Mouse (Mus musculus): ENCODE data around the gene Hmces.

Gene Hmces

GRCm38 (mm10) chr6:87913661-87914325 is at the start of gene Hmces:
TSS of gene Hmces (plus strand) at chr6:87913935.
- peak; percentile 76 for DNase-seq (ENCODE audit: low spot score)

GRCm38 (mm10) chr6:87866211-87866610 is 47.5 kb upstream of the Hmces start:
- no peak for DNase-seq (ENCODE audit: low spot score)

GRCm38 (mm10) chr6:87867256-87867655 is 46.5 kb upstream of the Hmces start:
- no peak for DNase-seq (ENCODE audit: low spot score)

GRCm38 (mm10) chr6:87868871-87869506 is 44.7 kb upstream of the Hmces start:
- DNase-seq (ENCODE audit: low spot score) = peak; percentile 77

- no peak for DNase-seq (ENCODE audit: low spot score)
Observed at GRCm38 (mm10) chr6:87870440-87870839, 43.3 kb upstream of the Hmces start.

DNA sequence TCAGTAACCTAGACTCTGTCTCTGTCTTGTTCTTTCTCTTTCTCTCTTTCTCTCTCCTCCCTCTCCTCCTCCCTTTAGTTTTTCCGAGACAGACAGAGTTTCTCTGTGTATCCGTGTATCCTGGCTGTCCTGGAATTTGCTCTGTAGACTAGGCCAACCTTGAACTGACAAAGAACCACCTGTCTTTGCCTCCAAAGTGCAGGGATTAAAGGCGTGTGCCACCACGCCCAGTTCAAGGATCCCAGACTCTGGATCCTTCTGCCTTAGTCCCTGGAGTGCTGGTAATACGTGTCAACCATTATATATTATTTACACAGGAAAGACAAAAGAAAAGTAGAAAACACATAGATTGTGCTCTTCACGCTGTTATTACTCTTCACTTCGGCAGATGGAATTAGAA is 42.5 kb upstream of the Hmces start:
- no peak for DNase-seq (ENCODE audit: low spot score)

DNA sequence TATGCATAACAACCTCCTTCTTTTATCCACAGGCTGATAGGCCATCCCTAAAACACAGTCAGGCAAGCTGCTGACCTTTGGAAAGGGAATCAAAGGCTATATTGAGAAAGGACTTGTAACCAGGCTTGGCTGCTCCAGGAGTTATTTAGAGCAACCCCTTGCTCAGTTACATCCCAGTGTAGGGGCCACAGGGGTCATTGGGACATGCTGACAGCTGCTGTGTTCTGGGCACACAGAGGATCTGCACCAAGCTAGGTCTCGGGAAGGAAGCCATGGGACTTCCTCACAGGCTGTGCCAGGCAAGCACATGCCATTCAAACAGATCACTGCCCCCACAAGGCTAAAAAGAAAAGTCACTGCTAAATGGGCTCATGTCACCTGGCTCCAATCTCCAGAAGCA is 40.6 kb upstream of the Hmces start:
- no peak for DNase-seq (ENCODE audit: low spot score)

DNA sequence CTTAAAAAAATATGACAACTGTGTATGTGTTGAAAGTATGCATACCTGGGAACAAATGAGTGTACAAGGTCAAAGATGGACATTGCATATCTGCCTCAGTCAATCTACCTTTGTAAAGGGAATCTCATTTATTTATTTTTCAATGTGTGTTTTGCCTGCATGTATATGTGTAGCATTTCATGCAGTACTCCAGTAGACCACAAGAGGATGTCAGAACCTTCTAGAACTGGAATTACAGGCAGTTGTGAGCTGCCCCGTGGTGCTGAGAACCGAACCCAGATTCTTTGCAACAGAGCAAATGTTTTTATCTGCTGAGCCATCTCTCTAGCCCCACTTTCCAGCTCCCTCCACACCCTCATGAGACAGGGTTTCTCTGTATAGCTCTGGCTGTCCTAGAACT is 39.8 kb upstream of the Hmces start:
- no peak for DNase-seq (ENCODE audit: low spot score)

GRCm38 (mm10) chr6:87875083-87875482 is 38.7 kb upstream of the Hmces start:
- no peak for DNase-seq (ENCODE audit: low spot score)

DNA sequence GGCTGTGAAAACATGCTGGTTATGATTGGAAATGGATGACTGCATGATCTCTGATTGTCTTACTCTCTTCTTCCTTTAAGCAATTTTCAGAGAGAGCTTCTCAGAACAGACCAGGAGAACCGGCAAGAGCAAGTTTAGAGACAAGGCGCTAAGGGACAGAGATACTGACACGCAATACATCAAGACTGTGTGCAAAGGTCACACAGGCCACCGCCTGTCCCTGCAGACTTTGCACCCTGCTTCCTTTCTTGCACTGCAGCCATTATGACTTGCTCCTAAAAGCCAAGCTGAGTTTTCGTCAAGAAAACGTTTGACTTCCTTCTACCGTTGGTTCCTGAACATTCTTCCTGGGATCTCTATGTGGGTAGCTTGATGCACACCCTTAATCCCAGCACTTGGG is 38.2 kb upstream of the Hmces start:
- DNase-seq (ENCODE audit: low spot score) = no peak

DNA sequence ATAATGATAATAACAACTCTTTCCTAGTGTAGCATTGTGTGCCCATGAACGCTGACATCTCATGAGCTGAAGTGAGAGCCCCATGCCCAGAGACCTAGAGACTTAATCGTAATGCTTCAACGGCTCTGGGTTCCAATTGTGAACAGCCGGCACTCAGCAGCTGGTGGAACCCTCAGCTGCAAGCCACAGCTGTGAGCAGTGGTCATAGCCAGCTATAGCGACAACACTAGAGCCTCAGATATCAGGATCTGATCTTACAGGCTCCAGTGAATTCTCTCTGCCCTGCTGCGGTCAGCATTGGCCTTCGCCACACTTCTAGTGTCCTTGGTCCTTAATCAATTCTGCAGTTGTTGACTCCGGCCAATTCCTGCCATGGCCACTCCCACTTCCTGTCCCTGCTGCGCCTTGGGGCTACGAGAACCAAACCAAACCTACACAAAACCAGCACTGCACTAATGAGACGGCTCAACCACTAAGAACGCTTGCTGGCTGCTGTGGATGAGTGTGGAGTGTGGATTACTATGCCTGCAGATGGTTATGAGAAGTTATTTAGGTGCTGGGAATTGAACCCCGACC is 37.6 kb upstream of the Hmces start:
- DNase-seq (ENCODE audit: low spot score) = peak; percentile 36

GRCm38 (mm10) chr6:87879010-87879409 is 34.7 kb upstream of the Hmces start:
- no peak for DNase-seq (ENCODE audit: low spot score)

- DNase-seq (ENCODE audit: low spot score) = no peak
Observed at GRCm38 (mm10) chr6:87879628-87880027, 34.1 kb upstream of the Hmces start.

DNA sequence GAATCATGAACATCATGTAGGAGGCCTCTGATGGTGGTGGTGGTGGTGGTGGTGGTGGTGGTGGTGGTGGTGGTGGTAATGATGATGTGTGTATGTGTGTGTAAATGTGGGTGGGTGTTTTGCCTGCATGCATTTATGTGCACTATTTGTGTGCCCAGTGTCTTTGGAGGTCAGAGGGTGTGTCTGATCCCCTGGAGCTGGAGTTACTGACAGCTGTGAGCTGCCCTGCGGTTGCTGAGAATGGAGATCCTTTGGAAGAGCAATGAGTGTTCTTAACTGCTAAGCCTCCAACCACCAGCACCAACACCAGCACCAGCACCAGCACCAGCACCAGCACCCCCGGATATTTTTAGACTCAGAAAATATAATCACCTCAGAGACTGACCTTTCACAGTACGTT is 31.5 kb upstream of the Hmces start:
- DNase-seq (ENCODE audit: low spot score) = no peak

GRCm38 (mm10) chr6:87882816-87883215 is 30.9 kb upstream of the Hmces start:
- no peak for DNase-seq (ENCODE audit: low spot score)

DNA sequence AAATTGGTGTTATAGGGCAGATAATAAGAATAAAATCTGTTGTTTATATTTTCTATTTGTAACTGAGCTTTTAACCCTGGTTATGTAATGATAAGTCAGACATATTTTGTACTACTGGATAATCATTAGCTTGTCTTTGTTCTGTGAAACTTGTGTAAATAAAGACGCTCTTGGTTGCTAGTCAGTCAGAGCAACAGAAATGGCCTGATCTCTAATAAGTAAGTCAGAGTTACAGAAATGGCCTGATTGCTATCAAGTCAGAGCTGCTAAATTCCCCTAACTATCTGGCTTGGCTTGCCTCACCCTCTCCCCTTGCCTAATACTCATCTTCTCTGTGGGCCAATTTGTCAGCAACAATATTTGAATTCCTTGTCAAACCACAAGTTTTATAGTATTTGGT is 27.0 kb upstream of the Hmces start:
- no peak for DNase-seq (ENCODE audit: low spot score)

- DNase-seq (ENCODE audit: low spot score) = peak; percentile 100
Observed at GRCm38 (mm10) chr6:87887594-87888233, 26.0 kb upstream of the Hmces start, which contains the start of gene Copg1. TSS of gene Copg1 (plus strand) at chr6:87887814.

DNA sequence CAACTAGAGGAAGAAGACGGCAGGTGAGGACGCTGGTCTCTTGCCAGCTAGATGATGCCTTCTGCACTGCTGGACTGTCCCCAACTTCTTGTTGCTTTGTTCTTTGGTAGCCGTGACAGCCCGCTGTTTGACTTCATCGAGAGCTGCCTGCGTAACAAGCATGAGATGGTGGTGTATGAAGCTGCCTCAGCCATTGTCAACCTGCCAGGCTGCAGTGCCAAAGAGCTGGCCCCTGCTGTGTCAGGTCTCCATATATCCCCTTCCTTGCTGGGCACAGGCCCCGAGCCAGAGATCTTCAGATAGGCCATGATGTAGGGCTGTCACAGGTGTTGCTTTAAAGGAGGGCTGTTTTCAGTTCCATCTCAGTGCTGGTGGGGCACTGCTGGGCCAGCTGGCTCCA is 19.8 kb upstream of the Hmces start:
- no peak for DNase-seq (ENCODE audit: low spot score)

GRCm38 (mm10) chr6:87898028-87898427 is 15.7 kb upstream of the Hmces start:
- DNase-seq (ENCODE audit: low spot score) = no peak

DNA sequence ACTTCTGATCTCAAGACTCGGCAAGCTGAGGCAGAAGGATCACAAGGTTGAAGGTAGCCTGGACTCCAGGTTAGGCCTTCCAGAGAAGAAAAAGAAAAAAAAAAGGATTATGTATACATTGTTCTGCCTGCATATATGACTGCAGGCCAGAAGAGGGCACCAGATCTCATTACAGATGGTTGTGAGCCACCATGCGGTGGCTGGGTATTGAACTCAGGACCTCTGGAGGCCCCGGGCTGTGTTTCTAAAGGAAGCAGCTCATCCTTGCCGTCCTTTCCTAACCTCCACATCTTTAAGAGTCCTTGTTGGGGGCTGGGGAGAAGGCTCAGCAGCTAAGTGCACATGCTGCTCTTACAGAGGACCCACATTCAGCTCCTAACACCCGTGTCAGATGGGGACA is 7.1 kb upstream of the Hmces start:
- no peak for DNase-seq (ENCODE audit: low spot score)

DNA sequence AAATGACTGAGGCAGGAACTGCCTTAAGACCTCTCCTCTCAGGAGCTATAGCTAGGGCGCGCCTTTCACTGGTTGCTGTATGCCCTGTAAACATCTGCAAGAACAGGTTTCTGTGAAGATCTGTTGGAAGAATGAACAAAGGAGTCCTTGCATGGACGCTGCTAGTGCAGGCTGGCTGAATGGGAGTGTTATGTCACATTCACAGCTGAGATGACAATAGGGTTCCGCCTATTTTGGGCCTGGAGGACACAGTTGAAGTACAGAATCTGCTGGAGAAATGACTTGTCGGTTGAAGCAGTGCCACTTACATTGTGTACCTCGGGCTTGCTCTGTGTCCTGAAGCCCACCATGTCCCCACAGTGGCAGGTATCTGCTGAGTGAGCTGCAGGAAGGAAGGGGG is 4.6 kb upstream of the Hmces start:
- DNase-seq (ENCODE audit: low spot score) = no peak

- no peak for DNase-seq (ENCODE audit: low spot score)
Observed at GRCm38 (mm10) chr6:87911559-87911958, 2.2 kb upstream of the Hmces start.

All from lung, postnatal 25 days (tissue).